Mouse (Mus musculus): ENCODE data around the gene Hes1.

The Hes1 gene

DNA sequence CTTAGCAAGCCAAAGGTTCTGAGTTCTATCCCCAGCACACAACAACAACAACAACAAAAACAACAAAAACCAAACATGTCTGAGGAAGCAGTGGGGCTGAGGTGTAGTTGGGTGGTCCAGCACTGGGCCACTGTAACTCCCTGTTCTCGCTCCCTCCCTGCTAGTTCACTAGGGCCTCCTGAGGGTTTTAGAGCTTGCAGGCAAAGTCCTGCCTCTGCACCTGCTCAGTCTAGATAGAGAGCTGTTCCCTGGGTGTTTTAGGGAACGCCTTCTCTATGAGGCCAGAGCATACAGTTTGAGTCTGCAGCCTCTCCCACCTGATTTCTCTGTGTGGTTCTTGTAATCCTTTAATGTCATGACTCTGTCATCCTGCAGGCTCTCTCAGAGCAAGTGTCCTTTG is 11.9 kb upstream of the Hes1 start:
- DNase-seq, result no peak

DNA sequence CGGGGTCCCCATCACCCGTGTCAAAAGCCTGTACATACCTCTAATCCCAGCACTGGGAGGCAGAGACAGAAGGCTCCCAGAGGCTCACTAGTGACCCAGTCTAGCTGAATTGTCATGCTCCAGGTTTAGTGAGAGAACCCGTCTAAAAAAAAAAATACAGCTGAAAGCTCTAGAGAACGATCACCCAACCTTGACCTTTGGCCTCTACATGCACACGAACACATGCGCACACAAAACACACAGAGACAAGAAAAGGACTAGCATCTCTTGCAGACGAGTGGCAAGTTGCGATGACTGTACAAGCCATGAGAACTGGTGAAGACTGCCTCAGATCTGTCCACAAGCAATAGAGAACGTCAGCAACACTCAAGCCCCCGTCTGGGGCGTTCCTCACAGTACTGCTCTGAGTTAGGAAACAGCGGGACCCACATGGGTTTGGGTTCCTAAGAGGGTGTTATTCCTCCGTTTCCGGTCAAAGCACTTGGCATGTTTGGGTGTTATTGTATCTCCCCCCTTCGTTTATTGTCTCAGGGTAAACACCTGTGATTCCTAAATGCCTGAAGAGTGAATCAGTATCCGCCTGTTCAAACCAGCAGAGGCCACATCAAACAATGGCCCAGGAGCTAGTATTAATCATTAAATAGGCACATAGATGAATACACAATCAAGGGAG is 11.2 kb upstream of the Hes1 start:
- no peak for DNase-seq

DNA sequence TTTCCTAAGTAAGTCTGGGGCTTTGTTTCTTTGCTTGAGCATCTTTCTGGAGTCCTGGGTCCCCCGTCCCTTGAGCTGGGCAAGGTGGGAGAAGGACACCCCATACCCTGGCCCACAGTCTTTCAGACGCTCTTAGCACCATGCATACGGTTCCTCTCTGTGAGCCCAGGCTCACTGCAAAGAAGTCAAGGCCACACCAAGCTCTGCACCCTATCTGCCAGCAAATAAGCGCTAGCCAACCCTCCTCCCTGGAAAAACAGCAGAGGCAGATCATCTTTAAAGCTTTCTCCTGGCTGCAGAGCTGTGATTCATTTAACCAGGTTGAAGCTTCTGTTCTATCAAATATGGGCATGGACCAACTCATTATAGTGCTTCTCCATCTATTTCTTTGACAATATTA is 9.6 kb upstream of the Hes1 start:
- DNase-seq, result no peak

DNA sequence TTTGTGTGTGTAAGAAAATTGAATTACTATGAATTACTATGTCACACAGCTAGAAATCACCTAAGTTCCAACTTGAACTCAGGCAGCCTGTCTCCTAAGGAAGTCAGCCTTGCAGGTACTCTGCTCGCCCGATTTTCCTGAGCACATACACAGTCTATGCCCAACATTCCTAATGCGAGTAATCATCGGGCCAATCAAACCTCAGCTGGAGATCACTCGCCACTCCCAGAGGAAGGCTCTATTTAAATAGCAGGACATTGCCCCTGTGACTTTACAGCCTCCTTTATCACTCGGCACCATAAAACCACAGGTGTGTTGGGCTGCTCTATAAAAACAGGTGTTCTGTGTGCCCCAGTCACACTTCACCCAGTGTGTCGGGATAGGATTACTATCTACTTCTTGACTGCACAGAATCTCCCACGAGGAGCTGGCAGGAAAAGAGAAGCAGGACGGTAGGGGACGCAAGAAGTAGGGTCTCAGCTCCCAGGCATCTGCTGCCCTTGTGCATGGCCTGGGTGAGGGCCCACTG is 8.8 kb upstream of the Hes1 start:
- no peak for DNase-seq

DNA sequence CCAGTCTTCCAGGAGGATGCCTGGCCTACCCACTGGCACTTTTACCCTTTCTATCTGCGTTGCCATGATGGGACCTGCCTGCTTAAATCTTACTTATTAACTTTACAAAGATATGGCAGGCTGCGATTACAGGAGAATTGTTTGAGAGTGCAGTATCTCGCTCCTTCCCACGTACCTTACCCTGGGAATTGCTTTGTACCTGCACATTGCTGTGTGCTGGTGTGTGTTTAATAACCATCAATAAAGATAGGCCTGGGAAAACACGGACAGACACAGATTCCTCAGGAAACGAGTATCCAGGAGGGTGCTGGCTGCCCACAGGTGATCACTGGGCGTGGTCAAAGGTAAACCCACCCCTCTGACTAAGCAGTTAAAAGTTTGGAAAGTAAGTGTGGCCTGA is 8.3 kb upstream of the Hes1 start:
- DNase-seq, result no peak

DNA sequence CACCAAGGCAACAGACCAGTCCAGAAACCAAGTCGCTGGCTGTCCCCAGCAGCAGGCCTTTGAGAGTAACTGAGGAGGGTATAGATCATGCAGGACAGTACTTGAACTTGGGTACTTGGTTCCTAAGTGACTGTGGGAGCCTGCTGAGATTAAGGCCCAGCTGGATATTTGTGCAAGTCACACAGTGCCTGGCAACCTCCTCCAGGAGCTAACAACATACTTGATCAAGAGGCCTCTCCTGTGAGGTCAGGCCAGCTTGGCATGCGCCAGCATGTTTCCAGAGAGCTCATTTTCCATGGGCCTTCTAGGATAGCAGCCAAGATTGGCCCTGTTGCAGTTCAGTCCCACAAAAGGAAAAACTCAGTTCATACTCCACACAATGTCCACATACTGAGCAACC is 7.3 kb upstream of the Hes1 start:
- DNase-seq, result peak in 1 of 2 experiments; percentile 22

DNA sequence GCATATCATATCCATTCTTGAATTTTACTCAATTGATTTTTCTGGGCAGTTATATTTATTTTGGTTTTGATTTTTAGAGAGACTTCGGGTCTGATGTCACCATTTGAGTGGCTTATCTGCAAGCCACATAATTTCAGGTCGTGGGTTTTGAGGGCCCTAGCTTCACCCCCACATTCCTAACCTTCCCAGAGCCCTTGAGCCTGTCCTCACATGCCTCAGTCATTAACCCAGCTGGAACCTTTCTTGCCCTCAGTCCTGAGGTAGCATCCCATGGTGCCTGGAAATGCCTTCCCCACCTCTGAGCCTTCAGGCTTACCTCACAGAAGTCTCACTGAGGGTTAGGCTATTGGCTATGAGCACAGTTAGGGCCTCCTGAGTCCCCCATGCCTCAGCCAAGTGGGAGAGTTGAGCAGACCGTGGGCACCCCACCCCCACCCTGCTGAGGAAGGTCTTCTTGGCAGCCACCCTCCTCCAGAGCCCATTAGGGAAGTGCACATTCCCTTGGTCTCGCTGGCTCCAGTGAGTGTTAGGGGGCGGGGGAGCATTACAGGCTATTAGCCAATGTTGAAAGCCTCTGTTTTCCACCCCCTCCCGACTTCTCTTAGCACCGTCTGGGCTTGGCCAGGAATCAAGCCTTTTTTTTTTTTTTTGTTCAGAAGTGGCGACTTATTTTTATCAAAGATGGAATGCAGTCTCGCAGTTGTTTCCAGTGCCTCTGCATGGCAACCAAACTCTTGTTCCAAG is 5.0 kb upstream of the Hes1 start:
- peak; percentile 58 to 63 for DNase-seq

DNA sequence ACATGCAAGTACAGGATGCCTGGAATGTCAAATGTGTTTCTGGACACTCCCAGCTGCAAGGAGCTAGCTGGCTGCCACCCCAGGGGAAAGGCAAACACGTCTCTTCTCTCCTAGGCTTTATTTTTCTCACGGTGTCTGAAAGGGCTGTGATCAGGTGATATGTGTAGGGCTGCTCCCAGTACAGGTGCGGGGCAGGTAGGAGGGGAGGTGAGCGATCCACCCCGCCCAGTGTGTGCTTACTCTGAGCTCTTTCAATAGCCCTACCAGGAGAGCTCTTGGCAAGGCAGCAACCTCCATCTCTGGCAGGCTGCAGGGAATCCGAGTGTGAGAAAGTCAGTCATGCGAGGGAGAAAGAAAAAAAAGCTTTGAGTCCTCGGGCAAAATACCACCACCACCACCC is 3.8 kb upstream of the Hes1 start:
- DNase-seq, result peak; percentile 47 to 53

DNA sequence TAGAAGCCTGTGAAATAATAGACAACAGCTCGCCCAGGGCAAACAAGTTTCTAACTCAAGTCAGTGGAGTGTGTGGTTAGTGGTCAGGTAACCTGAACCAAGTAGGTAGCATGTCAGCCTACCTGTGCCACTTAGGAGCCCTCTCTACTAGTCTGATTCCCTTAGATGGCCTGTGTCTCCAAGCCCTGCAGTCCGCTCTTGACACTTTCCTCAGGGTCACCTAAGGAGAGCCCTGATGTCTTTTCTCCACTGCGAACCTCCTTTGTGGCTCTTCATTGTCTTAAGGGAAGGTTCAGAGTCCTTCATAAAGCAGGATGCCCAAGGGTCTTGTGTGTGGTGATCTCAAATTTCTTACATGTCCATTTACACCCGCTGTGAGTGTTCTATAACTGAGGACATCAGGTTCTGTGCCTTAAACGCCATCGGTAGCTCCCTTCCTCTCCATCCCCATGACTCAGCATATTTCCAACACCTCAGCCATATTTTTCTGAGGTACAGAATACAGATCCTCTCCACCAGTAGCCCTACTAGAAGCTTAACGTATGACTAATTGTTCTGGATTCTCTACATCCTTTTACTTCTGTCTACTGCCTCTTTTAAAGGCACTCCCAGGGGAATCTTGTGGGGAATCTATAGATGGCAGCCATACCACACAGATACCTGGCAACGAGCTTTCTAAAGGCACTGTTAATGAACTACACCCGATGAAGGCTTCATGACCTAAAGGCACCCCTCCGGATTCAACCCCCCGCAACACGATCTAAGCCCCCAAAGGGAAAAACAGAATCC is 1.7 kb upstream of the Hes1 start:
- DNase-seq, result no peak

DNA sequence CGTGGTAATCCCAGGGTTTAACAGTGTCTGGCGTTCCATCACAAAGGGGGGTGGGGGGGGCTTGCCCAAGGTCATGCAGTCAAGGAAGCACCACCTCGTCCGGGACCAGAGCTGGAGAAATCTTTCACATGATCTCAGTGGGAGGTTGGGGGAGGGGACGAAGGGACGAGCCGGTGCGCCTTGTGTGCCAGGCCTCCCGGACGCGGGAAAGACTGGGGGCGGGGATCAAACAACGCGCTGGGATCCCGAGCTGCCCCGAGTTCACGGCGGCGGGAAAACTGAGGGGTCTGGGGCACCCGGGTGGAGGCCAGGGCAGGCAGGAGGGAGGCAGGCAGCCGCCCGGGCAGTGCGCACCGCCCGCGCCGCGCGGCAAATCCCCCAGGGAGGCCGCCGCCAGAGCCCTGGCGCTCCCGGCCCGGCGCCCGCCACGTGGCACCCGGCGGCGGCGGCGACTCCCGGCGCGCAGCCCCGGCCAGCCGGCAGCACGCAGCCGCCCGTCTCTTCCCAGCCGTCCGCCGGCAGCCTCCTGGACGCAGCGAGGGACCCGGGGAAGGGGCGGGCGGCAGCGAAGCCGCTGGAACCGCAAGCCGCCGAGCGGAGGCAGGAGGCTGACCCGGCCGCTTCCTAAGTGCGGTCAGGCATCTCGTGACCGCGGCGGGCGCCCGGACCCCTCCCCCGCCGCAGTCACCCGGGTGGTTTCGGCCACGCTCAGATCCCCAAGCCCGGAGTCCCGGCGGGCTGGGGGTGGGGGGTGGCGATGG is 883 bp upstream of the Hes1 start:
- peak; percentile 63 to 69 for DNase-seq

DNA sequence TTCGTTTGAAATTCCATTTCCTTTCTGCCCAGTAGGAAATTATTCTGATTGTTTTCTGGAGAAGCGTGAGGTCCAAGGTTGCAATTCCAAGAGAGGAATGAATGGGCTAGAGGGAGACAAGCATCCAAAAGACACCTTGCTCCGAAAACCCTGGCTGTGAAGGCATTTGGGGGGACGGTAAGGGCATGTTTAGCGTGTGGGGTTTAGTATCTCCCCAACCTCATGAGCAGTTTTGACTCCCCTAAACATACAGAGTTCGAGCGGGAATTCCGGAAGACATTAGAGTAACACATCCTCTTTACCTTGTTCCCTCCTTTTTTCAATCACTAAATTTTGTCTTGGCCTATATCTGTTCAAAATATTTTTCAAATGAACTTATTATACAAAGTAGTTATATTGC is 429 bp downstream of the Hes1 start:
- DNase-seq, result no peak

DNA sequence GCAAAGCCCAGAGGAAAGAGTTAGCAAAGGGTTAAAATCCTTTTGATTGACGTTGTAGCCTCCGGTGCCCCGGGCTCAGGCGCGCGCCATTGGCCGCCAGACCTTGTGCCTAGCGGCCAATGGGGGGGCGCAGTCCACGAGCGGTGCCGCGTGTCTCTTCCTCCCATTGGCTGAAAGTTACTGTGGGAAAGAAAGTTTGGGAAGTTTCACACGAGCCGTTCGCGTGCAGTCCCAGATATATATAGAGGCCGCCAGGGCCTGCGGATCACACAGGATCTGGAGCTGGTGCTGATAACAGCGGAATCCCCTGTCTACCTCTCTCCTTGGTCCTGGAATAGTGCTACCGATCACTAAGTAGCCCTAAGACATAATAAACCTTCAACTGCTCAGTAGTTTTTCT is 893 bp downstream of the Hes1 start:
- DNase-seq, result peak; percentile 85 to 91

DNA sequence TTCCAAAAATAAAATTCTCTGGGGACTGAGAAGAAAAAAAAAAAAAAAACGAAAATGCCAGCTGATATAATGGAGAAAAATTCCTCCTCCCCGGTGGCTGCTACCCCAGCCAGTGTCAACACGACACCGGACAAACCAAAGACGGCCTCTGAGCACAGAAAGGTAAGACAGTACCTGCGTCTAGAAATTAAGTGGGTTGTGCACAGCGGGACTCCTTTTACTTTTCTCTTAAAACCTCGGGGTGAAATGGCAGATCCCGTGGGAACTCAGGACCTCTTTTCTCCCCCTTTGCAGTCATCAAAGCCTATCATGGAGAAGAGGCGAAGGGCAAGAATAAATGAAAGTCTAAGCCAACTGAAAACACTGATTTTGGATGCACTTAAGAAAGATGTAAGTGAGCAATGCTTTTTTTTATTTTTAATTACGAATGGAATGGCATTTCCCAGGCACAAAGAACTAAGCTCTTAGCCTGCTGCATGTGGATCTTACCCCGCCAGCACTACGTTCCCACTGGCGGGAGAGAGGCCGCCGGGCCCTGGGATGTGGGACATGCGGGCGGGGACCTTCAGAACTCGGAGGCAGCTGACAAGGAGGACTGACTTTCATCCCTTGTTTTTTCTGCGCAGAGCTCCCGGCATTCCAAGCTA is 1.5 kb downstream of the Hes1 start:
- DNase-seq, result peak in 1 of 2 experiments; percentile 23

DNA sequence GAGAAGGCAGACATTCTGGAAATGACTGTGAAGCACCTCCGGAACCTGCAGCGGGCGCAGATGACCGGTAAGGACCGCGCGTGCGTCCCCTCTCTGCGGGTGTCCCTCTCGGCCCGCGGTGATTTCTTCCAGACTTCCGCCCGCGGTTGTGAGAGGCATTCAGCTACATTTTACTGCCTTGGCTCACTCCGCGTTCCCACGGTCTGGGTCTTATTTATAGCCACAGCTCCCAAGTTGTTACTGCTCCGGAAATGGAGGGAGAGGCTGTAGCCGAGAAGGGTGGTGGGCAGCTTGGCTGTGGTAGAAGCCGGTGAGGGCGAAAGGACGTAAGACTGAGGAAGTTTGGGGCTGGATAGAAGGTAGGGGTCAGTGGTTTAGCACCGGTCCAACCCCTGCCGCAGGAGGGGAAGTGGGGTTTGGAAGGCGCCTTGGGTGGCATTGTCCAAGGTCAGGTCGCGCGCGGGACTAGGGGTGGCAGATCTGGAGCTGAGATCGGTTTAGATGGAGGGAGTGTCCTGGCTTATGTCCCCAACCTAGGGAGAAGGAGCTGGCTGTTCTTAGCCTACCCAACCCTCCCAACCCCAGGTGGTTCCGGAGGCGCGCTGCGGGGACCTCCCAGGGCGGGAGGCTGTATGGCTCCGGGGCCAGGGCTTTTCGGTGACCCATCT is 2.1 kb downstream of the Hes1 start:
- peak; percentile 60 to 66 for DNase-seq

DNA sequence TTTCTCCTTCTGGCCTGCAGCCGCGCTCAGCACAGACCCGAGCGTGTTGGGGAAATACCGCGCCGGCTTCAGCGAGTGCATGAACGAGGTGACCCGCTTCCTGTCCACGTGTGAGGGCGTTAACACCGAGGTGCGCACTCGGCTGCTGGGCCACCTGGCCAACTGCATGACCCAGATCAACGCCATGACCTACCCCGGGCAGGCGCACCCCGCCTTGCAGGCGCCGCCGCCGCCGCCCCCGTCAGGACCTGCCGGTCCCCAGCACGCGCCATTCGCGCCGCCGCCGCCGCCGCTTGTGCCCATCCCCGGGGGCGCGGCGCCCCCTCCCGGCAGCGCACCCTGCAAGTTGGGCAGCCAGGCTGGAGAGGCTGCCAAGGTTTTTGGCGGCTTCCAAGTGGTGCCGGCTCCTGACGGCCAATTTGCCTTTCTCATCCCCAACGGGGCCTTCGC is 2.7 kb downstream of the Hes1 start:
- DNase-seq, result peak; percentile 89 to 92

DNA sequence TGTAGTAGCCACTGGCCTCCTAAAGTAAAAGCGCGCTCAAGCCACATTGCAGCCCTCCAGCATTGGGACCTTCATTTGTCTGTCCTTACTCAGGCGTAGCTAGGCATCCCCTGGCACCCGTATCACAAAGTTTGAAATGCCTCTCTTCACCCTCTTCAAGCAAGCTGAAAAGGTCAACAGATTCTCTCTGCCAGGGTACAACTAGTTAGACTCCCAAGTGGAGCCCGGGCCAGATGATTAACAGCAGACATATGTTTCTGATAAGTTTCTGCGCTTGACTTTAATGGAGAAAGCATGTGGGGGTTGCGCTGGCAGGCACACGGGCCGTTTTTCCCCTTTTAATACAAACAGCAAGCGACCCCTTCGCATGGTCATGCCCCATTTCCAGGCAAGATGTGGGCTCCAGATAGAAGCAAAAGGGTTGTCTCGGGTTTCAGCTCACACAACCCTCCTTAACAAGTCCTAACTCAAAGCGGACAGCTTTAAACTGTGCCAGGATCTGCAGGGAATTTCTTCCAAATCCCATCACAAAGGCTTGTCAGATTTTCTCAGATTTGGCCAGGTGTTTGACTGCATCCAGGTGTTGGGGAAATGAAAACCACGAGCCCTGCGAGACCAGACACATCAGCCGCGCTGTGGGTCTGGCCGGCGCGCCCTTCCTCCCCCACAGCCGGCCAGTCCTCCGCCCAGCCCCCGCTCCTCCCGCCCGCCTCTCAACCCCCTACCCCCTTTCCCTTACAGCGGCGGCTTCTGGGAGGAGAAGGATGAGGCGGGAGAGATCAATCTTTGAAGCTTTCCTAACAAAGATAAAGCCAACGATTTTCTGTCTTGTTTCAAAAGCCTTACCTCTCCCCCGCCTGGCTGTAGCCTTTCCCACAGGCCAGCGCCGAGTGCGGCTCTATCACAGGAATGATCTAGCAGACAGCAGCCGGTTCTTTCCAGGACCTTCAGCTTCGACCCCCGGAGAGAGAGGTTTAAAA is 4.1 kb downstream of the Hes1 start:
- peak in 1 of 2 experiments; percentile 40 for DNase-seq

DNA sequence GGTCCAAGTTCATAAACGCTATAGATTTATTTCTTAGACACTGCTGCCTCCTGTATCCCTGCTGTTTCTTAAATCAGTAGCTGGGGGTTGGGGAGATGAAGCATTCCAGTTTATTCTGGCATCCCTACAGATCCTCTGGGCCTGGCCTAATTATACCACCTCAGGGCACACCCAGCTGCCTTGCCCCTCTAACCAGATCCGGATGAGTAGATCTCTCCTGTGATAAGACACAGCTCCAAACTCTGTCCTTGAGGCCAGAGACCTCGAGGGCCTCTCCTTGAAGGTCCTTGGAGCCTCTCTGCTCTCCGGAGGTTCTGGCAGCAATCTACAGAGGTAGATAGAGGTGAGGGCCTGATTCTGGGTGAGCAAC is 5.4 kb downstream of the Hes1 start:
- peak in 1 of 2 experiments; percentile 25 for DNase-seq

DNA sequence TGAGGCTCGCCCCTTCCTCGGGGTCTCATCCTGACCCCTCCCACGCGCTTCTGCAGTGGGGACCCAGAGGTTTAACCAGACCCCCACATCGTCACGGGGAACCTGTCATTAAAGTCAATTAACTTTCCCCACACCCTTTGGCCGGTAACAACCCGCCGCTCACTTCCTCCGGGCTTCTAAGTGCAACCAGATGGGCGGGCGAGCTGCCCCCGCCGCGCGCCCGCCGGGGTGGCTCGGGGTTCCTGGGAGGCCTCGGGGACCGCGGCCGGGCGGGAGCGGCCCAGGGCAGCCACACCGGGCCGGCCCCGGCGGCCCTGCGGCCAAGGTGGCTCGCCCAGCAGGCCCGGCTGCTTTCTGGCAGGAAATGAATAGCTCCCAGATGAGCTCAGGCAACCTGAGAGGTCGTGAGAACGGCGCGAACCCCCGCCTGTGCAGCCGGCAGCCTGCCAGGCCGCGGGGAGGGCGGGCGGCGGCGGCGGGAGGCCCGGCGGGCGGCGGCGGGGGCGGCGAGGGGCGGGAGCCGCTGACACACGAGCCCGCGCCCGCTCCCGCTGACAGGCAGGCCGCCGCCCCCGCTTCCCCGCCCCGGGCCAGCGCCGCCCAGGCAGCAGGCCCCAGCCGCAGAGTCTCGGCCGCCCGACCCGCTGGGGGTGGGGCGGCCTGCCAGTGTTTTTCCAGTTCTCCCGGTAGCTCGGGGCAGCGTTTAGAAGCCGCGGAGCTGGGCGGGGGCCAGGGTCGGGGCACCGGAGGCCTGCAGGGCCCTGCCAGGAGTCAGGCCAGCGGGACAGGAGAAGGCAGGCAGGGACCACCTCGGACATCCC is 6.0 kb downstream of the Hes1 start:
- DNase-seq, result peak; percentile 79 to 84

DNA sequence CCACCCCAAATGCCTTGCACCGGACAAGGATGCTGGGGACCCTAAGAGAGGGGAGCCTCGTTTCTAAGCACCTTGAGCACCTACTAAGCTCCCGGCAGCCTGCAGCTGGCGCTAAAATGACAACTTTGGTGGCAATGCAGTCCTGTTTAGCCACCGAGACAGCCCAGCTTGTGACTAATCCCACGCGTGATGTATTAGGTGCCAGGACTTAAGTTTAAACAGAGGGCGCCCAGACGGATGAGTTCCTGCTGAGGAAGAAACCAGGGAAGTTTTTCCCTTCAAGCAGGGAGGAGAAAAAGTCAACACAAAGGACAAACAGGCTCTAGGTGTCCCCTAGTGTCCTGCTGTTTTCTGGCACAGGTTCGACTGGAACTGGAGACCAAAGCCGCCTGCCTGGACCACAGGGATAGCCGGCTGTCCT is 6.6 kb downstream of the Hes1 start:
- DNase-seq, result peak; percentile 56 to 68

Measured in cerebellum, postnatal 10 days (tissue).